Mouse (Mus musculus): Measurements from ENCODE around the gene Hist2h4.
"Not testable (repeated sequence)": the region's sequence is repeated elsewhere in the genome, so short reads cannot be mapped to it uniquely, and the experiment has no call there.

The Hist2h4 gene

DNA sequence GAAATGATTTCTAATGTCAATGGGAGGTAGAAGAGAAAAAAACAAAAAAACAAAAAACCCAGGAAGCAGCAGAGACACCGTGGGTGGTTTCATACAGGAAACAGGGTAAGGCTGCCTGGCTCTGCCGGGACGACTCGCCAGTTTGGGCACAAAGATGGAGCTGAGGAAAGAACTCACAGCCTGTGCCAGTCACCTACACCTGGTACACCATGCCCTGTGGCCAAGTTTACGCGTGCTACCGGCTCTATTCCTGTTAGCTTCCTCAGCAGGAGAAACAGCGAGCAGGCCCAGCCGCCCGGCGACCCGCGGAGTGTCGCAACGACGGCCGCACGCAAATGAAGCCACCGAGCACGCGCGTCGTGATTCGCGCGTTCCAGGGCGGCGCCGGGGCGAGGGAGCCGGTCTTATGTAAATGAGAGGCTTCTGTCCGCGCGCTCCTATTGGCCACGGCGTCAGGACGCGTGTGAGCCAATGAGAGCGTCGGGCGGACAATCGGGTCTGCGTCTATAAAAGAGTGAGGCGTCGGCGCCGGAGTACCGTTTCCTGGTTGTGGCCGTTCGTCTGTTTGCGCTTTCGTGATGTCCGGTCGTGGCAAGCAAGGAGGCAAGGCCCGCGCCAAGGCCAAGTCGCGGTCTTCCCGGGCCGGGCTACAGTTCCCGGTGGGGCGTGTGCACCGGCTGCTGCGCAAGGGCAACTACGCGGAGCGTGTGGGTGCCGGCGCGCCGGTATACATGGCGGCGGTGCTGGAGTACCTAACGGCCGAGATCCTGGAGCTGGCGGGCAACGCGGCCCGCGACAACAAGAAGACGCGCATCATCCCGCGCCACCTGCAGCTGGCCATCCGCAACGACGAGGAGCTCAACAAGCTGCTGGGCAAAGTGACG, 17.9 kb downstream of the Hist2h4 start, which contains the start of gene Hist2h2aa1:
Gene Hist2h2aa1 (plus strand): TSS at position 495 of the 884 bp plus-strand sequence.
- peak; percentile 73 for DNase-seq (ENCODE audit: low spot score)

DNA sequence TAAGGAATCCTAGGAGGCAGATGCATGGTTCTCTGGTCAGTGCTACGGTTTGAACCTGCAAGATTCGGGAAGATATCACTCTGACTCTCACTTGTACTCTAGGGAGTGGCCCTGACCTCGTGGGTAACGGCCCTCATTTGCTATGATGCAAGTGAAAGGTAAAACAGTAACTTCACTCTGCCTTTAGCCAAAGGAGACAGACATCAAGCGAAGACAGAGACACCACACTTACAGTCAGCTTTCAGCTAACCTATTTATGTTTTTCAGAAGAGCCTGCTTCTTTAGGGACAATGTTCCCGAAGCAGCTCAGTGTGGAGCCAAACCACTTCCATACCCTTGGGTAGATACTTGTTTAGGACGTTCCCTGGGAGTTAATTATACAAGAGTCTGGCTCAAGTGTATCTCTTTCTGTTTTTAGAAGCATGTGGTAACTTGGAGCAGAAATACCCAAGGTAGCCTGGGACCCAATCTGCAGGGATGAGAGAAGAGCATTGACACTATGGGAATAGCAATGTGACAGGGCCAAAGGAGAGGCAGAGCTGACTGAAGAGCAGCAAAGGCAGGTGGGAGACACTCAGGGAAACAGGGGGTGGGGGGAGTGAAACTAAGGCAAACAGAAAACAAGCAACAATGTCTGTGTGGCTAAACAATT, 19.1 kb downstream of the Hist2h4 start:
- no peak for DNase-seq (ENCODE audit: low spot score)

DNA sequence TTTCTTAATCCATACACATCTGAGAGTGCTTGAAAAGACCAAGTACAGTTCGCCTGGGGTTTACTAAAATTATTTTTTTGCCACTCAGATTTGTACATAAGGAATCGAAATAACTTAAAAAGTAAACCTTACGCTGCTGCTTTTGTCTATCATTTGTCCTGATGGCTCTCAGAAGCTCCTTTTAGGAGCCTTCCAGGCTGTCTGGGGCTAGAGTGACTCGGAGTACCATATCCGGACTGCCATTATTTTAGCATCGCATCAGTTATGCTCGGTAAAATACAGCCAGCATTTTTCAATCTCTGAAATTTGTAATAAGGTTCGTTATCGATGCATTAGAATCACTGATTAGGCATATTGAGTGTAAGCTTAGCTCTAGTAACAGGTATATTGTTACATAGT, 22.3 kb downstream of the Hist2h4 start:
- DNase-seq (ENCODE audit: low spot score): no peak

DNA sequence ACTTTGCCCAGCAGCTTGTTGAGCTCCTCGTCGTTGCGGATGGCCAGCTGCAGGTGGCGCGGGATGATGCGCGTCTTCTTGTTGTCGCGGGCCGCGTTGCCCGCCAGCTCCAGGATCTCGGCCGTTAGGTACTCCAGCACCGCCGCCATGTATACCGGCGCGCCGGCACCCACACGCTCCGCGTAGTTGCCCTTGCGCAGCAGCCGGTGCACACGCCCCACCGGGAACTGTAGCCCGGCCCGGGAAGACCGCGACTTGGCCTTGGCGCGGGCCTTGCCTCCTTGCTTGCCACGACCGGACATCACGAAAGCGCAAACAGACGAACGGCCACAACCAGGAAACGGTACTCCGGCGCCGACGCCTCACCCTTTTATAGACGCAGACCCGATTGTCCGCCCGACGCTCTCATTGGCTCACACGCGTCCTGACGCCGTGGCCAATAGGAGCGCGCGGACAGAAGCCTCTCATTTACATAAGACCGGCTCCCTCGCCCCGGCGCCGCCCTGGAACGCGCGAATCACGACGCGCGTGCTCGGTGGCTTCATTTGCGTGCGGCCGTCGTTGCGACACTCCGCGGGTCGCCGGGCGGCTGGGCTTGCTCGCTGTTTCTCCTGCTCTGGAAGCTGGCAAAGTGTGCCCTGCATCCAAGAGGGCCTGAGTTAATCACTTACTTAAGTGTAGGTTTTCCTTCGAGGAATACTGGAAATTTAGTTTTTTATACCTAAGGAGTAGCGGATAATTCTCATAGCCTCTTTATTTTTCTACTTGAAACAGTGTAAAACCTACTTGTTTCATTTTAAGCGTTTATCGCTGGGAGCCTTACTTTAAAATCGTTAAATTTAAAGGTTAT, 22.9 kb downstream of the Hist2h4 start, which contains the start of gene Hist2h2aa2:
Gene Hist2h2aa2 (minus strand): TSS at position 328 of the 850 bp plus-strand sequence.
- peak; percentile 93 for DNase-seq (ENCODE audit: low spot score)

DNA sequence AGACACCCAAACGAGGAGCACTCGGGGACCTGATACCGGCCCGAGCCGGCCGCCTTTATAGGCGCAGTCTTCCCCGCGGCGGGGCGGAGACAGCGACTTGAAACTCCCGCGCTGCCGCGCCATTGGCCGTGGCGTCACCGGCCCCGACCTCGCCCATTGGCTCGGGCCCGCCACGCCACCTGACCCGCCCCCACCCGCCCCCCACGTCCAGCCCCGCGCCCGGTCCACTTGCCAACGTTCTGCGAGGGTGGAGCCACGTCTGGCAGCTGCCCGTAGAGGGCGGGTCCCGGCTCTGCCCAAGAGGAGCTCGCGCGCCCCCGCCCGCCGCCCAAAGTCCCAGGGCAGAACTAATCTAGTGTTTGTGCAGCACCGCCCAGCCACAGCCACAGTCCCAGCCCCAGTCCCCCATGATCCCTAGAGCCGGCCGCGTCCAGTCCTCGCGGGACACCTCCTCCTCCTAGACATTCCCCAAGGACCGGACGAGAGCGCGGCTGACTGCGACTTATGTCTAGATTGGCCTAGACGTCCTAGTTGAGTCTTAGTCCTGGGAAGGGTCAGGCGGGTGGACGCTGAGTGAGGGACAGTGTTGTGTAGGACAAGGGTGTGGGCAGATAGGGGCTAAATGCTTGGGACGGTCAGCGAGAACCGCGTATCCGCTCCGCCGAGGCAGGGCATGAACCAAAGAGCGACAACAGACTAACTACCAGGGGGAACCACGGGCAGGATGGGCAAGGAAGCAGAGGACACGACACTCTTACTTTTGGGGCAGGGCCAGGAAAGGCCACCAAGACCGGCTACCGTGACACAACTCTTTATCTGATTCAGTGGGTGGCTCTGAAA, 23.9 kb downstream of the Hist2h4 start, which contains the start of gene Hist2h3c2:
Gene Hist2h3c2 (minus strand): TSS at position 174 of the 840 bp plus-strand sequence.
- DNase-seq (ENCODE audit: low spot score): not testable (repeated sequence)

DNA sequence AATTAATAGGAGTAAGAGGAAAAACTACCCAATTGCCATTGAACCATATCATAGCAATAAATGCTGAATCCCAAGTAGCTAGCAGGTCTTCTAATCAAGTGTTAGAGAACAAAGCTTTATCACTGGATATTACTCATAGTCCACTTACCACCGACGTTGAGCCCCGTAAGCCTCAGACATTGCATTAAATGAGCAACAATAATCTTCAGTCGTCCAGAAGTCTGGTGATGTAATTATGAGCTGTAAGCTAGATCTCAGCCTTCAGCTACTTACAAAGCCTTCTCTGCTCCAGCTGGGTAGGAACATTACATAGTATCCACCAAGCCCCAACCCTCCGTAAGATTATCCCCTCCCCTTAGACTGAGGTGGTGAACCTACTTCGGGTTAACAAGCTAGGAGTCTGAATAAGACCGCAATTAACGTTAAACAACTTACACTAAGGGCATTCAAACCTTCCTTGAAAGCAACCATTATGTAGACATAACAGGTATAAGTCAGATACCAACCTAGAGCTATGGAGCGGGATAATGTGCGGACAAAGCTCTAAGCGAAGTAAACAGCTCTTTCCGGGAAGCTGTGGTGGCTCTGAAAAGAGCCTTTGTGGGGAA, 25.1 kb downstream of the Hist2h4 start:
- no peak for DNase-seq (ENCODE audit: low spot score)

DNA sequence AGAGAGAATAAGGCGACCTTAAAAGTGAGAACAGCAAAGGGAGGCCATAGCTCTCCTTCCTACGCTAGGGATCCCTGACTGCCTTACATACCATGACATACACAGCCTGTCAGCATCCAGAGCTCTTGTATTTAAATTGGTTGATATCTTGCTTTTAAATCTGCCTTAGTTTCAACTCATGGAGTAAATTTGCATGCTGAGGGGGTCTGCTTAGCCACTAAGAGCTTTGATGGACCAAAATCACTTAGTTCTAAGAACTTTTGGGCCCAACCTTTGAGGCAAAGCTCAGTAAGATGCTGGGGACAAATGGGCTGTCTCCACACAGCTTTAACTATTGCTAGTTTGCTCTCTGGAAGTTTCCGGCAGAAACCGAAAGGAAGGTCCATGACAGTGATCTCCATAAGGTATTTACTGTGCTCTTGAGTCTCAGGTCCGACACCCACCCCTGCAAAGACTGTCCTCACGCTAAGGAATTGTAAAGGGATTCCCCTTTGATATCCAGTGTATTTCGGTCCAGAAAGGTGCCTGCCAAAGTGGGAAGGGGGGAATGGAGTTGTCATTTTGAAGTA, 25.7 kb downstream of the Hist2h4 start:
- no peak for DNase-seq (ENCODE audit: low spot score)

DNA sequence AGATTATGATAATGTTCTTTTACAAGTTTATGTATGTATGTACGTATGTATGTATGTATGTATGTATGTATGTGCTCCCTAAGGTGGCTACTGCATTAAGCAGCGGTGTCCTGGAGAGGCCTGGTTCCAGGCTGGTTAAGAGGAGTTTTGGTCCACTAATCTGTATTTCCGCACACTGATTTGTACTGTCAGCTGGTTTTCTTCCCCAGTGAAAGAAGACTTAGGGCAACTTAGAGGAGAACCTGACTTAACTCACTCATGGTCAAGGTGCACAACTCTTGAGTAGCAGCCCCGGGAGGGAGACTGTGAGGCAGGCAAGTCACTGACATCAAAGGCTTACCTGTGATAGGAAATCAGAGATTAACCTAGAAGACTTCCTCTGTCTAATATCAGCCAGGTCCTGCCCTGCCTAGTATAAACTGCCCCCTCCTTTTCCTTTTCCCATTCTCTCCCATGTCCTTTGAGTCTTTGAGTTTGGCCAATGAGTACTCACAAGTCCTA, 26.2 kb downstream of the Hist2h4 start:
- DNase-seq (ENCODE audit: low spot score): no peak

DNA sequence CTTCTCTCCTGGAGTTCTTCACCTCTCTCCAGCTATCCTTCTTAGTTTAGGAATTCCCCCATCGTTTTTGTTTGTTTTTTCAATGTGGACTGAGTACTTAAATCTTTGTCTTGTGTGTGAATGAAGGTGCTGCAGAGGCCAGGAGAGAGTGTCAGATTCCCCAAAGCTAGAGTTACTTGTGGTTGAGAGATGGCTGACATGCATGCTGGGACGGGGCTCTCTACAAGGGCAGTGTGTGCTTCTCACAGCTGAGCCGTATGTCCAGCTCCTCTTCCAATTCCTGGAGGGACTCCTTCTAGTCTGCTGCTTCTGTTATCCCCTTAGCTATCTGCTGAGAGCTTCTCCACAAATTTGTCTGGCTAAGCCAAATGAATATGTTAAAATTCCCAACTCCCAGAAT, 27.3 kb downstream of the Hist2h4 start:
- DNase-seq (ENCODE audit: low spot score): no peak

DNA sequence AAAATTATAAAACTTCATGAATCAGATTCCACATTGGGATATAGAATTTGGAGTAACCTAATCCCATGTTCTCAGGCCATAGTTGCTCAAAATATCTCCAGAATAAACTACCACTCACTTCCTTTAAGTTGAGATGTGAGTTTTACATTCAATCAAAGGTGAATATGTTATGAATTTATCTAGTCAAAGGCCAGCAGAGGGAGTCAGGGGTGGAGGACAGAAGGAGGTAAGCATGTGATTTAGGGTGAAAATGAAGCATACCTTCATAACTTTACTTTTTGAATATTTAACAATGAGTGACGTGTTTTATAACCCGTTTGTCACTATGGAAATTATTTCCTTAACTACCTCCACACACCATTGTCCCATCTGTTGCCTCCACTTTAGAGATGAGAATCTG, 28.2 kb downstream of the Hist2h4 start:
- DNase-seq (ENCODE audit: low spot score): no peak

DNA sequence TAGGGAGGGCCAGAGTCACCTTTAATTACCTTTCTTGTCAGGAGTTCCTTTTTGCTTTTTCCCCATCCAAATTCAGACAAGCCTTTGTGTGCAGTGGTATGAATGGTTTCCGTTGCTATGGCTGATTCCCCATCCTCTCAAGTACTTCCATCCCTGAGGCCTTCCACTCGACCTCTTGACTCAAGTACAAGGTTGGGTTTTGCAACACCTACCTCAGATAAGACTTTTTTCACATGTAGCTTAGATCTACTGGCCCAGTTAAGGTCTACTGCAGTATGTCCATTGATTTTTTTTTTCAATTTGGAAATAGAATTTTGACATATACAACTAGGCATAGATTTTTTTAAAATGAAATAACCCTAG, 31.4 kb downstream of the Hist2h4 start:
- DNase-seq (ENCODE audit: low spot score): no peak

DNA sequence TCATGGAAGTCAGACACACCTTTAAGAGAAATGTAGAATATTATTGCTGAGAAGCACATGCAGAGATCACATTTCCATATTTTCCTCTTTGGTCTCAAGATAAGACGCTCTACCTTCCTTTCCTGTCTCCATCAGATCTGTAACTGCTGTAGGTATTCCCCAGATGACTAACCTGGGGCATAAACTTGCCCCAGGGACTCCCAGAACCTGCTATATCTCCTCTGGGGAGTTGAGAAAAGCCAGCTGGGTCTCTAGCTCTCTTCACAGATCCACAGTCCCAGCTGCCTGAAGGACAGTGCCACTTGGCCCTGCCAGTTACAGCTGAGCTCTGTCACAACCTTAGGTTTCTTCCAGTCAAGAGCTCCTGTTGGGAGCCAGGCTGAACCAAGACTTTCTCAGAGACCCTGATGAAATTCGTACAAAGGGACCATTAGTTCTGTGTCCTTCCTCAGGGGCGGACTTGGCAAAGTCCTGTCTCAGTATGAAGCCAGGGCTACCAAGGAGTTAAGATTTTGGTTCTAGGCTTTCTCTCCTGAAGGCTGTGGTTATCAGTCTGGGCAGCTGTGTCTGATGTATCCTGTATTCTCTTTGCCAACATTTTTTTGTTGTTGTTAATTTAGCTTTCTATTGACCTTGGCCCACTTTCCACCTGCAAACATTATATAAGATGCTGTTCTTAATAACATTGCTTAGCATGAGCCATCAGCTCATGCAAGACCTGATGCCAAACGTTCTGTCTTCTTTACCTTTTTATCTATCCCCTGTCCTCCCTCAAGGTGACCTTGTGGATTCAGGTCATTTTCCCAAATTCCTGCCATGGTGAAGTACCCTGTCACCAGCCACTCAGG, 32.0 kb downstream of the Hist2h4 start:
- no peak for DNase-seq (ENCODE audit: low spot score)

DNA sequence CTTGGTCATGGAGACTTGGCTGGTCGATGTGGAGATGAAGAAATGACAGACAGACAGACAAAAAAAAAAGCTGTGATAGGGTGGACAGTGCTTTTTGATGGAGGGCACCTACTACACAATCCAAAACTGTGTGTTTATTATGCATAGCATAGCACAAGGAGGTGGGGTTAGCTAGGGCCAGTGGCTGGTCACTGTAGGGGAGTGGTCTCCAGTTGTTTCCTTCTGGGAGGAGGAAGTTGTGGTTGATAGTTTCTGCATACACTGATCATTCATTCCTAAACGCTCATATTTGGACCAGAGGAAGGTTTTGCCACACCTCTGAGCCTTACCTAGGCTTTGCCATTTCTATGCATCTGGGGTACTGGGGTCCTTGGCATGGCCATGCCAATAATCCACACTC, 32.7 kb downstream of the Hist2h4 start:
- DNase-seq (ENCODE audit: low spot score): no peak

DNA sequence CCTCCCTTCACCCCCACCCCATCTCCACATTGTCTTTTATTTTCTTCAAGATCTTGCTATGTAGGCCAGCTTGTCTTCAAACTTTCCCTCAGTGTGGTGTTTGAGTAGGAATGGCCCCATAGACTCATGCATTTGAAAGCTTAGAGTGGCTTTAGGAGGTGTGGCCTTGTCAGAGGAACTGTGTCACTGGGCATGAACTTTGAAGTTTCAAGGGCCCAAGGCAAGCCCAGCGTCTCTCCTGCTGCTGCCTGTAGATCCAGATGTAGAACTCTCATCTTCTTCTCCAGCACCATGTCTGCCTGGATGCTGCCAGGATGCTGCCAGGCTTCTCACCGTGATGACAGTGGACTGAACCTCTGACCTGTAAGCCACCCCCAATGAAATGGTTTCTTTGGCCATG, 34.3 kb downstream of the Hist2h4 start:
- DNase-seq (ENCODE audit: low spot score): no peak

DNA sequence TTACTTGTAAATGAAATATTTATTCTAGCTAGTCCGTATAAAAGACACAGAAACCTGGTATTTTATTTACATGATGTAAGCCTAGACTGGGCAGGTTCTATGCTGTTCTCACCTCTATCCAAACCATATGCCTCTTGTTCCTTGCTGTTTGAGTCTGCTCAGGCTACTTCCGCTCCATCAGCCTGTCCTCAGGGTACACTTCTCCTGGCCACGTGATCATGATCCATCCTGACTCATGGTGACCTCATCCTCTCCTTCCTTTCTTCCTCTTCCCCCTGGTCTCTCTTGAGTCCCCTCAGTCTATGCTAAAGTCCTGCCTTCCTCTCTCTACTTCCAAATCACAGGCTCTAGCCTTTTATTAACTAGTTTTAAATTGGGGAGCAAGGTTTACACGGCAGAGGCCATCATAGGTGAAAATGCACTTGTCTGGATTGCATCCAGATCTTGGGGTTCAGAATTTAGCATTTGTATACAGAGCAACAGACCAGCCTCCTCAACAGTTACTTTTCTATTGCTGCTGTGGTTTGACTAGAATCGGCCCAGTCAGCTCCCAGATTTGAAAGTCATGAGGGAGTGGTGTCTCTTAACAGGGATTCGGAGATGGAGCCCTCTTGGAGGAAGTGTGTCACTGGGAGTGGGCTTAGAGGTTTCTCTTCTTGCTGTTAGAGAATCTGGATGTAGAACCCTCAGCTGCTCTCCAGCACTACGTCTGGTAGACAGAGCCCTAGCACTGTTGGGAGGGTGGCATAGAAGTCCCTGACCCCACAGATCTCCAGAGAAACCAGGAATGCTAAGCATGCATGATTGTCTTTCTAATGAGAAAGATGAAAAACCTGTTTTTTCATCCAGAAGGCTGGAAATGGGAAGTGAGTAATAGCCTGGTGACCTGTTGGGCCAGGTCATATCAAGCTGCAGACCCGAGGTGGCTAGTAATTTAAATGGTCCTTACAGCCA, 36.1 kb downstream of the Hist2h4 start:
- DNase-seq (ENCODE audit: low spot score): no peak

DNA sequence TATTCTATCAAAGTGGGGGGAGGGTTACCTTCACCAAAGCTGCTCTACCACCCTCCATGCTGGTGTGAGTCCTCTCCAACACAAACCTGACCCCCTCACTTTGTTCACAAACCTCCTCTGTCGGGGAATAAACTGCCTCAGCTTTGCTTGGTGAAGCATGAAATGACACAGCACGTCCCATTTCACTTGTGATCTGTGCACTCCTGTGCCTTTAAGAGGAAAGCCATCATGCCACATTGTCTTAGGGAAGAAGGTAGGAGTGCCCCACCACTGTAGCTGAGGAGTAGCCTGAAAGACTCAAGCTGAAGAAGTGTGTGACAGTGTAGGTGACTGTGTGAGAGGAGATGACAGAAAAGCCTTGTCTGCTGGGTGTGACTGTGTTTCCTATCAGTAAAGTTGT, 37.7 kb downstream of the Hist2h4 start:
- DNase-seq (ENCODE audit: low spot score): no peak

DNA sequence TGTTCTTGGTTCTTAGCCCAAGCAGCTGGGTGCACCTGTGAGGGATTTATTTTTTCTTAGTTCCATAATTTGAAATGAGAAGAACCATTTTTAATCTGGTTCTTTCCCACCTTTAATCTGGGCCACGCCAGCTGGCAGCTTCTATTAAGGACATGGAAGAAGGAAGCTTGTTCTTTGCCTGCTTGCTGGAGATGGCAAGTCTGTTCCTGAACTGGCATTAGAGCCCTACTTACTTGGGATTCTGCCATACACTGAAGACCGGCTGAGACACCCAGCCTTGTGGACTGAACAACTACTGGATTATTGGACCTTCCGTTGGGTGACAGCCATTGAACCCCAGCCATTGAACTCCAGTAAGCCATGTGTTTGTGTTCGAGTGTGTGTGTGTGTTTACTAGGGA, 40.3 kb downstream of the Hist2h4 start:
- DNase-seq (ENCODE audit: low spot score): no peak

DNA sequence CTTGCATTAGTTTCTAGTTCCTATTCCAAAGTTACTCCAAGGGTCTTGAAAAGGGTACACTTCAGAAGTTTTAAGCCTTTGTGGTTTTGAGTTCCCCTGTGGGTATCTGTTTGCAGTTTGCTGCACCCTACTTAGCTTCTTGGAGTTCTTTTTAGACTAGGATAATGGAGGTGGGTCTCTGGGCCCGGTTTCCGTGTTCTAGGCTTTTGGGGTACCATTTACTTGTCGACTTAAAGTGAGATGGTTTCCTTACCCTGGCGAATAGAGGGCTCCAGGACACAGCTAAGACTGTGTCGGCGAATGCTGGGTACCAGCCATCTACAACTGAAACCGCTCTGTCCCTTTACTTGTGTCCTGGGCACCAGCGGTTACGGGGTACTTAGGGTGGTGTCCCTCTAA, 41.5 kb downstream of the Hist2h4 start:
- no peak for DNase-seq (ENCODE audit: low spot score)

All from layer of hippocampus, adult 9-10 months (tissue).